Mouse (Mus musculus): Measurements from ENCODE around the gene Smarcd1.
"Not testable (repeated sequence)": the region's sequence is repeated elsewhere in the genome, so short reads cannot be mapped to it uniquely, and the experiment has no call there.

Smarcd1 gene

DNA sequence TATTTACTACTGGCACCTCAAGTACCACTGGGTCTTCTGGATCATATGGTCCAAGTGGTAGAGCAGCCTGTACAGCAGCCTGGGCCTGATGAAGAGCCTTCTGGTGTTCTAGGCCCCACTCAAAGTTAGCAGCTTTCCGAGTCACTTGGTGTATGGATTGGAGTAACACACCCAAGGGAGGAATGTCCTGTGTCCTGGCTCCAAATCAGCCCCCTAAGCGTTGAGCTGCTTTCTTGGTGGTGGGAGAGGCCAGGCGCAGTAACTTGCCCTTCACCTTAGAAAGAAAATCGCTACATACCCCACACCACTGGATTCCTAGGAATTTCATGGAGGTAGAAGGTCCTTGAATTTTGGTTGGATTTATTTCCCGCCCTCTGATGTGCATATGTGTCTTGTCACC is 17.8 kb upstream of the Smarcd1 start:
- DNase-seq: no peak

GRCm38 (mm10) chr15:99688712-99689111 is 13.2 kb upstream of the Smarcd1 start:
- peak; percentile 55 for DNase-seq

- DNase-seq: no peak
Observed at GRCm38 (mm10) chr15:99690924-99691323, 11.0 kb upstream of the Smarcd1 start.

DNA sequence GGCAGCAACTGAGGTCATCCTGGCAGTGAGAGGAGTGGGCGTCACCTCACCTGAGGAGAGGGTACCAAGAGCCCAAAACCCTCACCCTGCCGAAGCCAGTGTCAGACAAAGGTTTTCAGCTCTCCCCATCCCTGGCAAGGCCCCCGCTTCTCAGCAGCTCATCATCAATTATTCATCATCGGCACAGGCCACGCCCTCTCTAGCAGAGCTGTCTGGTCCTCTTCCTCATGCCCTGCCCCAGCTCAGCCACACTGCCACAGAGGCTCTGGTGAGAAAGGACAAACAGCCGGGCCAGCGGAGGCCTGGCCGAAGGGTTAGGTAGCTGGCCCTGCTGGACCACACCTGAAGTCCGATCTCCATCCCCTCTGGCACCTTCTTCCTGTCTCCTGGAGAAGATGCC is 10.0 kb upstream of the Smarcd1 start:
- DNase-seq: no peak

- DNase-seq: no peak
Observed at GRCm38 (mm10) chr15:99697309-99697708, 4.6 kb upstream of the Smarcd1 start.

DNA sequence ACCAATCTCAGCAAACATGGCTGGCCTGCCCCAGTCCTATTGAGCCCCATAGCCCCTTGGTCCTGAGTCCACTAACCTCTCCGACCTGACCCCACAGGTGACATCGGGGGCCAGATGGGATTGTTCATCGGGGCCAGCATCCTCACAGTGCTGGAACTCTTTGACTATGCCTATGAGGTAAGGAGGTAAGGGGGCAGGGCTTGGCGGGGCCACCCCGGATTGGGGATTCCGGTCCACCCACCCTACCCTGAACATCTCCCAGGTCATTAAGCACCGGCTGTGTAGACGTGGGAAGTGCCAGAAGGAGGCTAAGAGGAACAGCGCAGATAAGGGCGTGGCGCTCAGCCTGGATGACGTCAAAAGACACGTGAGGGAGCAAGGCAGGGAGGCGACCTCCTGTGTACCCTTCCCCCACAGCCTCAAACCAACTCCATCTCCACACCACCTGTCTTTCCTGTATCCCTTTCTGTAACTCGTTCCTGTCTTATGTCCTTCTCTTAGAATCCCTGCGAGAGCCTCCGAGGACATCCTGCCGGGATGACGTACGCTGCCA is 3.3 kb upstream of the Smarcd1 start:
- no peak for DNase-seq

GRCm38 (mm10) chr15:99699715-99700114 is 2.2 kb upstream of the Smarcd1 start:
- DNase-seq: no peak

GRCm38 (mm10) chr15:99700219-99701106 is 1.5 kb upstream of the Smarcd1 start:
- DNase-seq: no peak

GRCm38 (mm10) chr15:99701640-99701998 is 310 bp upstream of the Smarcd1 start:
- DNase-seq: not testable (repeated sequence)

- no peak for DNase-seq
Observed at GRCm38 (mm10) chr15:99703104-99703503, 1.2 kb downstream of the Smarcd1 start.

DNA sequence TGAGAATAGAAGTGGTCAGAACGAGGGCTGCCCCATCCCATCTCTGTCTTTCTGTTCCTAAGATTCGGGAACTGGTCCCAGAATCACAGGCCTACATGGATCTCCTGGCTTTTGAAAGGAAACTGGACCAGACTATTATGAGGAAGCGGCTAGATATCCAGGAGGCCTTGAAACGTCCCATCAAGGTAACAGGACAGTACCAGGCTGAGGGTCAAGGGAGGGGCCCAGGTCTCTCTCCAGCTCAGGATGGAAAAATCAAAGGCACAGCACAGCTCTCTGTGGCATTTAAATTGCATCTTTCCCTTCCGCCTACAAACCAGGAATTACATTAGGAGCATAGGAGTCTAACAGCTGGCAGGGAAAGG is 1.7 kb downstream of the Smarcd1 start:
- no peak for DNase-seq

DNA sequence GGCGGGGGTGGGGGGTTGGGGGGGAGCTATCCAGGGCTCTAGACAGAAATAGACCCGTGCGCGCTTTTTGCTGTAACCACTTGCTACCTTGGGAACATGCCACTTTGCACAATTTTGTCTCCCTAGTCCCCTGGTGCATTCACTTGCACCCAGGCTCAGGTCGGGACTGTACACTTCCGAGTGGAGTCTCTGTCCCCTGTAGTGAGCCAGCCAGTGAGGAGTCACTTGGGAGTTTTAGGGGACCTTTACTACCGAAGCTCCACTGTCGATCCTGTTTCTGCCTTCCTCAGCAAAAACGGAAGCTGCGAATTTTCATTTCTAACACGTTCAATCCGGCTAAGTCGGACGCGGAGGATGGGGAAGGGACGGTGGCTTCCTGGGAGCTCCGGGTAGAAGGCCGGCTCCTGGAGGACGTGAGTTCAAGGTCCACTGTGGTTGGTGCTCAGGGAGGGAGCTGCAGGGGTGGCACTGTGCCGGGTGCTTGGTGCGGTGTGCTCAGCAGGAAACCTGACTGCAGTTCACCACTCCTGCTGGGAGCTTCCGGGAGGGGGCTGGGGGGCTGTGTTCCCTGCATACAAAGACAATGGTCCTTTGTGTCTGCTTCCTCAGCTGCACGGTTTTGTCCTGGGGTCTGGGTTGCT is 2.2 kb downstream of the Smarcd1 start:
- peak; percentile 72 for DNase-seq

GRCm38 (mm10) chr15:99704881-99705280 is 3.0 kb downstream of the Smarcd1 start:
- DNase-seq: no peak

- DNase-seq: peak; percentile 63
Observed at GRCm38 (mm10) chr15:99705440-99706048, 3.6 kb downstream of the Smarcd1 start, which contains the start of gene Gm17349. Gm17349 (minus strand) TSS chr15:99705490.

- DNase-seq: no peak
Observed at GRCm38 (mm10) chr15:99708176-99708575, 6.2 kb downstream of the Smarcd1 start.

DNA sequence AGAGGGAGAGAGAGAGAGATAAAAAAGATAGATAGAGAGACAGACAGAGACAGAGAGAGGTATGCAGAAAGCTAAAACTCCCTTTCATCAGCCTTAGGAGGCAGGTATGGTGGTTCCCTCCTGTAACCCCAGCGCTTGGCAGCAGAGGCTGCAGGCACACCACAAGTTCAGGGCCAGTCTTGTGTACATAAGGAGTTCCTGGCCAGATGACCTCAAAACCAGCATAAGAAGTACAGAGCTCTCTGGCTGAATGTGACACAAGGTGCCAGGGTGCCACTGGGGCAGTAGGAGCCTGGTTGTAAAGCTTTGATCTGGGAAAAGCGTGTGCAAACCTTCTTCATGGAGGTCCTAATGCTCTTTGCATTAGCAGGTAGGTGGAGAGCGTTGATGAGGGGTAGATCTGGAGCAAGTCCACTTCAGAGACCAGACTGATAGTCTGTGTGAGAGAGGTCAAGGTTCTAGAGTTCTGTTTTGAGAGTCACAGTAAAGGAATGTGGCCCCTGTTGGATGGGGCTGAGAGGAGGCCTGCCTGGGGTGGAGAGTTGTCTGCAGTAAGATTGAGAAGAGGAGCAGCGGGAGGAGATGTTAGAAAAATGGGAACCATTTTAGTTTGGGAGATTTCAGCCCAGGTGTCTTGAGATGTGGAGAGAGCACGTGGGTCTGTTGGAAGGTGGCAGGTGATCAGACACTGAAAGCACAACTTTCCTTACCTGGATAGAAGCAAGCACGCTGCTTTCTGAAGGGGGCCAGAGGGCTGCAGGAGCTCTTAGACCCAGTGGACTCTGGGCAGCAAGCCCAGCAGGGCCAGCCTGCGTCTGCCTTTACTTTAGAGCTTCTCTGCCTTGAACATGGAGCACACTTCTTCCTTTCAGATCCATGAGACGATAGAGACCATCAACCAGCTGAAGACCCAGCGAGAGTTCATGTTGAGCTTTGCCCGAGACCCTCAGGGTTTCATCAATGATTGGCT is 8.6 kb downstream of the Smarcd1 start:
- no peak for DNase-seq

GRCm38 (mm10) chr15:99711491-99711890 is 9.6 kb downstream of the Smarcd1 start:
- no peak for DNase-seq

DNA sequence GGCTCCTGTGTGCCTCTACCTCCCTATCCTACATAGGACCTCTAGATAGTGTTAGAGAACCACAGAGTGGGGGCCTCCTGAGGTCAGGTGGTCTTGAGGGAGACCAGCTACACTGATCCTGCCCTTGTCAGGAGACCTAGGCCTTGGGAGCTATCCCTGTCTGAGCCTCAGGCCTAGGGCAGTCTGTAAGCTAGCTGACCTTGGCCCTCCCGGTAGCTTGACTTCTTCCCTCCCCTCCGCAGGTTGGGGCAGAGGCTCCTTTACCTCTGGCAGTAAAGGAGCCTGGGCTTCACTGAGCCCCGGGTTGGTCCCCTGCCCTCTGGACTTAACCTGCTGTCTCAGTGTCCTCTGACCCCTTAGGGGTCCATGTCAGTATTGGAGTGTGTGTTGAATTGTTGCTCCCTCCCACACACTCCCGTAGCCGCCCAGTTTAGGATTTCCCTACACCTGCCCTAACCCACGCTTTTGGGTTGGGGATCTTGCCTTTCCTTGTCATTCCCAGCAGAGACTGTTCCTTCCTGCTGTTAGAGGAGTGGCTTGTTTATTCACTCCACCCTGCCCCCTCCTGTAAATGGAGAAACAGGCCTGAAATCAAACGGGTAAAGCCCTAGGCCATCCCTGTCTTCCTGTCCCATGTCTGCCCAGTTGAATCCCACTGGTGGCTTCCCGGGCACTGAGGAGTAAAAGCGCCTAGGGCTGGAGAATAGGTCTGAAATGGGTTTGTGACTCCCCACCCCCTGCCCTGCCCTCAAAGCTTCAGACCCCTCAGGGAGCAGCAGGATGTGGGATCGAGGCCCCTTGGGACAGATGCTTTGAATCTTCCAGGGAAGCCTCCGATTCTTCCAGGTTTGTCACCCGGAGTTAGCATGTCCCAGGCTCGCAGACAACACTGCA is 11.0 kb downstream of the Smarcd1 start:
- DNase-seq: no peak

DNA sequence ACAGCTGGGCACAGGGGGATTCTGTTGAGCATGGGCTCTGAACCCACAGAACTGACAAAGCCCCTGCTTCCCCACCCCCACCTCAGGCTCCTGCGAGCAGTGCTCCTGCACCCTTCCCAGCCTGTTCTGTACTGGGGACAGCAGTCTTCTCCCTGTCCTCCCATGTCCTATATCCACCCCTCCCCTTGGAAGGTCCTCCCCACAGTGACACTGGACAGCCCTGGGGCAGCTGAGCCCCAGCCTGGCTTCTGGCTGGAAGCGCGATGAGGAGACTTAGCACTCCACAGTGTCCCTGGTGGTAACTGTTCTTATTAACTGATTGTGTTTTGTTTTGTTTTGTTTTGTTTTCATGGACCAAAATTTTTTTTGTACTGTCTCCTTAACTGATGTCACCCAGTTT is 11.6 kb downstream of the Smarcd1 start:
- no peak for DNase-seq

DNA sequence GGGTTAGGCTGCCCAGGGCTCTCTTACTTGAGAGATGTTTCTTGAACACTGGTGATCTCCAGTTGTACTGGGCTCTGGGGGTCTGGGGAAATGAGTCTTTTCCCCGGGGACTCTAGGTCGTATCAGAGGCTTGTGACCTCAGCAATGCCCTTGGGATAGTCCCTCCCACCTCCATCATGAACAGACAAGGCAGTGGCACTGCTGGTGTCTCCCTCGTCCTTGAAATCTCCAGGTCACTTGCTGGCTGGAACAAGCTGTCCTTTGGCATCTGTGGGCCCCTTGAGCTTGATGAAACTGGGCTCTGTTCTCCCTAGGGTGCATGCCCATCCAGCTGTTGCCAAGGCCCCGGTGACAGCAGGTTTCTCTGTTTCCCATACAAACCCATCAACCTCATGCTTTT is 12.3 kb downstream of the Smarcd1 start:
- DNase-seq: no peak

DNA sequence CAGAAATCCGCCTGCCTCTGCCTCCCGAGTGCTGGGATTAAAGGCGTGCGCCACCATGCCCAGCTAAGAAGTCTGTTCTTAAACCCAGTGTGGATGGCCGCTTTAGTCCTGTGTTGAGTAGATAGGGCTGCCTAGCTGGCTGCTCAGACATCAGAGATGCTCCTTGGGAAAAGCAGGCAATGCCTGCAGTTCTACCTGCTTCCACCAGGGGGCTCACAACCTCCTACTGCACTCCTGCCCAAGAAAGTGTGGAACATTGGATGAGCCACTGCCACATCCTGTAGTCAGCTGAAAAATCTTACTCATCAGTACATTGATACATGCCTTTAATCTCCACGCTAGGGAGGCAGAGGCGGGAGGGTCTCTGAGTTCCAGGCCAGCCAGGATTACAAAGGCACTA is 12.9 kb downstream of the Smarcd1 start:
- DNase-seq: peak; percentile 83
